Mouse (Mus musculus) neural tube, embryonic 11.5 days (tissue): ENCODE measurements around the gene Prepl. TPM values are rescaled to one million over a fixed set of nuclear protein-coding genes. Genes with fewer than 3 reads are reported as not detected.

Experiments
- ATAC-seq: fragments of 200-750 bp; cut with Nextera tagmentation; 2 replicates; pipeline ENCODE4 v1.8.0; 2017; ENCODE audit warnings: moderate number of reproducible peaks, mild to moderate bottlenecking, moderate TSS enrichment, moderate library complexity; ENCODE audit not compliant: insufficient read depth, low FRiP score, low TSS enrichment
- DNase-seq: peaks from one replicate; pipeline ENCODE4 v3.0.0-alpha.2; 2015; ENCODE audit warnings: low spot score
- H3K27ac ChIP-seq: fragments of 300-500 bp; sonication (generic); 2 replicates; pipeline ENCODE4 v1.5.1; 2014; ENCODE audit warnings: low read depth, mild to moderate bottlenecking, low read length
- H3K27me3 ChIP-seq: fragments of 300-500 bp; sonication (generic); 2 replicates; pipeline ENCODE4 v1.6.1; 2014; ENCODE audit warnings: mild to moderate bottlenecking, low read length, mixed read lengths; ENCODE audit not compliant: control insufficient read depth, insufficient read depth
- H3K36me3 ChIP-seq: fragments of 300-500 bp; sonication (generic); 2 replicates; pipeline ENCODE4 v1.6.1; 2014; ENCODE audit warnings: mild to moderate bottlenecking, low read length, moderate library complexity, mixed read lengths; ENCODE audit not compliant: control insufficient read depth, insufficient read depth
- H3K4me1 ChIP-seq: fragments of 300-500 bp; sonication (generic); 2 replicates; pipeline ENCODE4 v1.6.1; 2014; ENCODE audit warnings: low read length, mixed read lengths; ENCODE audit not compliant: control insufficient read depth, insufficient read depth
- H3K4me2 ChIP-seq: fragments of 300-500 bp; sonication (generic); 2 replicates; pipeline ENCODE4 v1.6.1; 2014; ENCODE audit warnings: low read depth, mild to moderate bottlenecking, moderate library complexity
- H3K4me3 ChIP-seq: fragments of 300-500 bp; sonication (generic); 2 replicates; pipeline ENCODE4 v1.5.1; 2014; ENCODE audit warnings: low read depth, low read length
- H3K9ac ChIP-seq: fragments of 300-500 bp; sonication (generic); 2 replicates; pipeline ENCODE4 v1.6.1; 2014; ENCODE audit warnings: mild to moderate bottlenecking, low read length
- H3K9me3 ChIP-seq: fragments of 300-500 bp; sonication (generic); 2 replicates; pipeline ENCODE4 v1.6.1; 2016; ENCODE audit warnings: low read length; ENCODE audit not compliant: control insufficient read depth
- WGBS: fragments of 180-500 bp; shearing (Covaris S2); extraction: QIAGEN DNeasy Blood & Tissue Kit; methylation state at CpG from one replicate; pipeline ENCODE4 v1.1.7; 2014; 5-methylcytosine and 5-hydroxymethylcytosine counted together
- polyA plus RNA-seq: library from polyadenylated mRNA; unstranded; fragments of >200 nt; fragmentation: Nextera tagmentation; extraction: Ambion mirVana; gene quantifications from 2 replicates; pipeline ENCODE4 v1.2.1, GENCODE M21; 2014

Gene Prepl
- polyA plus RNA-seq, 1 experiment from 2014 or later, result 75.6 TPM

GRCm38 (mm10) chr17:85038311-85038710 lies 51.7 kb downstream of the Prepl start:
- no peaks in the 10 kb centered on the region for H3K27me3 ChIP-seq
- WGBS, result 79% methylated on average over 4 of the region's 4 CpGs
- H3K4me3 ChIP-seq, result no peak overlapping the region
- no peaks in the 10 kb centered on the region for H3K4me1 ChIP-seq
- H3K9ac ChIP-seq, result no peak overlapping the region
- H3K27ac ChIP-seq, result no peak overlapping the region
- H3K4me2 ChIP-seq, result no peak overlapping the region
- H3K36me3 ChIP-seq, result no peaks in the 10 kb centered on the region
- ATAC-seq (no peak), DNase-seq (no peak)
- no peaks in the 10 kb centered on the region for H3K9me3 ChIP-seq

GRCm38 (mm10) chr17:85037855-85038254 lies 52.2 kb downstream of the Prepl start:
- Histone ChIP-seq H3K4me2 (no peak overlapping the region), H3K27me3 (no peaks in the 10 kb centered on the region), H3K4me1 (no peaks in the 10 kb centered on the region), H3K27ac (no peak overlapping the region), H3K4me3 (no peak overlapping the region), H3K9ac (no peak overlapping the region), H3K9me3 (no peaks in the 10 kb centered on the region), H3K36me3 (no peaks in the 10 kb centered on the region)
- ATAC-seq (no peak), DNase-seq (no peak)
- 84% methylated on average over 5 of the region's 5 CpGs for WGBS

- 68% methylated on average over 11 of the region's 11 CpGs for WGBS
- no peak overlapping the region for H3K4me2 ChIP-seq
- no peaks in the 10 kb centered on the region for H3K36me3 ChIP-seq
- no peak overlapping the region for H3K4me3 ChIP-seq
- H3K27ac ChIP-seq, result no peak overlapping the region
- H3K9ac ChIP-seq, result no peak overlapping the region
- H3K4me1 ChIP-seq, result no peaks in the 10 kb centered on the region
- DNase-seq (no peak), ATAC-seq (no peak)
- no peaks in the 10 kb centered on the region for H3K9me3 ChIP-seq
- no peaks in the 10 kb centered on the region for H3K27me3 ChIP-seq
Observed at GRCm38 (mm10) chr17:85034068-85034467, 56.0 kb downstream of the Prepl start.

- no peak overlapping the region for H3K9ac ChIP-seq
- WGBS, result 89% methylated on average over 3 of the region's 3 CpGs
- no peaks in the 10 kb centered on the region for H3K36me3 ChIP-seq
- H3K27ac ChIP-seq, result no peak overlapping the region
- no peak overlapping the region for H3K4me3 ChIP-seq
- ATAC-seq (no peak), DNase-seq (no peak)
- H3K27me3 ChIP-seq, result no peaks in the 10 kb centered on the region
- no peaks in the 10 kb centered on the region; the same call in 1 of the 2 replicates for H3K9me3 ChIP-seq
- H3K4me1 ChIP-seq, result no peaks in the 10 kb centered on the region
- no peak overlapping the region for H3K4me2 ChIP-seq
Observed at GRCm38 (mm10) chr17:85033087-85033486, 57.0 kb downstream of the Prepl start.

- no peaks in the 10 kb centered on the region for H3K36me3 ChIP-seq
- no peak for DNase-seq
- no peaks in the 10 kb centered on the region for H3K27me3 ChIP-seq
- no peaks in the 10 kb centered on the region for H3K4me1 ChIP-seq
- ATAC-seq, result no peak
- H3K9ac ChIP-seq, result no peak overlapping the region
- no peak overlapping the region for H3K4me3 ChIP-seq
- H3K9me3 ChIP-seq, result no peaks in the 10 kb centered on the region; the same call in 1 of the 2 replicates
- 80% methylated on average over 5 of the region's 5 CpGs for WGBS
- H3K27ac ChIP-seq, result no peak overlapping the region
- no peak overlapping the region for H3K4me2 ChIP-seq
Observed at GRCm38 (mm10) chr17:85030651-85031050, 59.4 kb downstream of the Prepl start.

GRCm38 (mm10) chr17:85028797-85029196 lies 61.2 kb downstream of the Prepl start:
- no peaks in the 10 kb centered on the region; the same call in 1 of the 2 replicates for H3K9me3 ChIP-seq
- ATAC-seq, result no peak
- no peaks in the 10 kb centered on the region for H3K27me3 ChIP-seq
- no peak overlapping the region for H3K4me3 ChIP-seq
- H3K4me1 ChIP-seq, result no peaks in the 10 kb centered on the region
- 94% methylated on average over 10 of the region's 10 CpGs for WGBS
- DNase-seq, result no peak
- H3K27ac ChIP-seq, result no peak overlapping the region
- no peak overlapping the region for H3K9ac ChIP-seq
- H3K4me2 ChIP-seq, result no peak overlapping the region
- H3K36me3 ChIP-seq, result no peaks in the 10 kb centered on the region

- H3K9ac ChIP-seq, result no peak within 1 kb of the TSS
- H3K27ac ChIP-seq, result no peak within 1 kb of the TSS
- no peaks in the 10 kb centered on the region for H3K27me3 ChIP-seq
- no peaks in the 10 kb centered on the region for H3K36me3 ChIP-seq
- DNase-seq (no peak), ATAC-seq (no peak)
- H3K4me2 ChIP-seq, result no peak within 1 kb of the TSS
- 92% methylated on average over 20 of the region's 20 CpGs for WGBS
- H3K4me1 ChIP-seq, result no peaks in the 10 kb centered on the region
- no peaks in the 10 kb centered on the region; the same call in 1 of the 2 replicates for H3K9me3 ChIP-seq
- no peak within 1 kb of the TSS for H3K4me3 ChIP-seq
Observed at GRCm38 (mm10) chr17:85028093-85028739, 61.8 kb downstream of the Prepl start, which contains the start of gene Slc3a1. TSS of gene Slc3a1 (plus strand) at chr17:85028376.

GRCm38 (mm10) chr17:85027247-85027646 lies 62.8 kb downstream of the Prepl start:
- no peaks in the 10 kb centered on the region; the same call in 1 of the 2 replicates for H3K9me3 ChIP-seq
- H3K4me2 ChIP-seq, result no peak overlapping the region
- WGBS, result 88% methylated on average over 3 of the region's 3 CpGs
- no peaks in the 10 kb centered on the region for H3K36me3 ChIP-seq
- H3K27me3 ChIP-seq, result no peaks in the 10 kb centered on the region
- no peak overlapping the region for H3K9ac ChIP-seq
- H3K4me1 ChIP-seq, result no peaks in the 10 kb centered on the region
- ATAC-seq (no peak), DNase-seq (no peak)
- no peak overlapping the region for H3K4me3 ChIP-seq
- H3K27ac ChIP-seq, result no peak overlapping the region

- no peak for ATAC-seq
- 93% methylated on average over 6 of the region's 6 CpGs for WGBS
- Histone ChIP-seq H3K27me3 (no peaks in the 10 kb centered on the region), H3K4me1 (no peaks in the 10 kb centered on the region), H3K4me3 (no peak overlapping the region), H3K9ac (no peak overlapping the region), H3K27ac (no peak overlapping the region), H3K36me3 (no peaks in the 10 kb centered on the region), H3K4me2 (no peak overlapping the region), H3K9me3 (no peaks in the 10 kb centered on the region; the same call in 1 of the 2 replicates)
- DNase-seq, result no peak
Observed at GRCm38 (mm10) chr17:85026436-85026835, 63.6 kb downstream of the Prepl start.
